Mouse (Mus musculus) lung, postnatal 25 days (tissue): ENCODE measurements around the gene Dao.

ENCODE experiments used
- DNase-seq: peaks from one replicate; pipeline ENCODE4 v3.0.0; 2022; ENCODE audit warnings: low spot score

Dao gene

DNA sequence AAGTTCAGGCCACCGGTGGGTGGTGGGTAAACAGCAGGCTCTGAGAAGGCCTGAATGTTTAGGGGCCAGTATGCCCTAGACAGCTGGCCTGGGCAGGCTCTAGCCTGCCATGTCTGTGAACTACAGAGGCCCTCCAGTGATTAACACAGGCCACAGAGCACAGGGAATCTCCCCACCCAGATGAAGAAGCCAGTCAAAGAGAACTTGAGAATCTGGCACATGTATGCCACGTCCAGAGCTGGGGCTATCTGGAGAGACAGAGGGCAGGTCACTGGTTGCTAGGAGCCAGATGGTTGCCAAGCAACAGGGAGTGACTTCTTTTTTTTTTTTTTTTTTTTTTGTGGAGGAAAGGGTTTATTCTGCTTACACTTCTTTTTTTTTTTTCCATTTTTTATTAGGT, 68.8 kb downstream of the Dao start:
- DNase-seq, result no peak
